Mouse (Mus musculus): ENCODE measurements around the gene Dnah10.

GRCm38 (mm10) chr5:124844929-124845328 is 120.0 kb downstream of the Dnah10 start:
- TF ChIP-seq CTCF (IDR thresholded peaks at IDR 0.05; ENCODE audit: low read depth, low read length) (no peak), POLR2A (IDR thresholded peaks at IDR 0.05; ENCODE audit: extremely low read depth, insufficient read depth, low read length) (no peak)

All from liver, adult 2 months (tissue).